In genomic region chr7:29232247-29233013, GRCm38 (mm10) we compare ENCODE assay signal across 8 mouse cellular contexts. TPM values are rescaled to one million over a fixed set of nuclear protein-coding genes. Genes with fewer than 3 reads are reported as not detected.
DNase-seq lines count a peak whose midpoint lies in the region; ATAC-seq and TF ChIP-seq lines count a peak whose summit lies in the region.

Gene Kcnk6, minus strand, starts transcription at chr7:29232515.

- peaks cover 18% of the 10 kb centered on the region for H3K27me3 ChIP-seq in liver, postnatal 0 days (ENCODE audit: insufficient read depth, low read length)
- peaks cover 45% of the 10 kb centered on the region for H3K27me3 ChIP-seq in neural tube, embryonic 15.5 days (replicated peaks)

- H3K36me3 ChIP-seq in liver, postnatal 0 days (replicated peaks; ENCODE audit: insufficient read depth, low read length), result no peaks in the 10 kb centered on the region
- no peaks in the 10 kb centered on the region for H3K36me3 ChIP-seq in neural tube, embryonic 15.5 days

- 0 out of 2 replicates have a peak, but pooled peaks cover 4% of the 10 kb centered on the region for H3K4me1 ChIP-seq in liver, postnatal 0 days (ENCODE audit: insufficient read depth)
- H3K4me1 ChIP-seq in neural tube, embryonic 15.5 days, result peaks cover 9% of the 10 kb centered on the region

- peak; percentile 60 for DNase-seq in layer of hippocampus, adult 9-11 months
- DNase-seq in layer of hippocampus, adult 11-12 months (ENCODE audit: low spot score), result no peak
- peak; percentile 37 for DNase-seq in adrenal gland, postnatal 14 days
- peak; percentile 40 to 58 for DNase-seq in gastrocnemius, postnatal 4 days (ENCODE audit: low spot score in 2 of 2)
- peak; percentile 72 for DNase-seq in induced T-regulatory cell, adult 2 months (ENCODE audit: low read depth)
- DNase-seq in liver, postnatal 0 days, result peak; percentile 56
- DNase-seq in embryo, embryonic 10.5 days (ENCODE audit: low spot score), result no peak

- ATAC-seq in liver, postnatal 0 days, result peak; percentile 18; the same call in 1 of the 2 replicates
- ATAC-seq in neural tube, embryonic 15.5 days (ENCODE audit: low FRiP score), result 0 out of 2 replicates have a peak, but pooled peaks have one; percentile 16

- TF ChIP-seq CTCF in liver, postnatal 0 days (IDR thresholded peaks at IDR 0.05; ENCODE audit: low read depth), result no peak

- peak within 1 kb of the TSS; percentile 62 for H3K9ac ChIP-seq in liver, postnatal 0 days (replicated peaks)
- peak within 1 kb of the TSS; percentile 52 for H3K9ac ChIP-seq in neural tube, embryonic 15.5 days (replicated peaks)

- H3K4me3 ChIP-seq in liver, postnatal 0 days (ENCODE audit: low read depth, low read length), result peak within 1 kb of the TSS; percentile 52
- H3K4me3 ChIP-seq in neural tube, embryonic 15.5 days (replicated peaks), result peak within 1 kb of the TSS; percentile 50

- H3K9me3 ChIP-seq in liver, postnatal 0 days (ENCODE audit: low read length), result no peaks in the 10 kb centered on the region
- no peaks in the 10 kb centered on the region for H3K9me3 ChIP-seq in neural tube, embryonic 15.5 days (replicated peaks)

- WGBS in liver, postnatal 0 days (ENCODE audit: insufficient replicate concordance), result 3% methylated on average over 55 of the region's 62 CpGs
- WGBS in neural tube, embryonic 15.5 days, result under 1% methylated on average over 62 of the region's 62 CpGs

- H3K4me2 ChIP-seq in liver, postnatal 0 days (ENCODE audit: low read depth, low read length), result peak within 1 kb of the TSS; percentile 68
- H3K4me2 ChIP-seq in neural tube, embryonic 15.5 days, result peak within 1 kb of the TSS; percentile 96

- TF ChIP-seq EP300 in liver, postnatal 0 days (IDR thresholded peaks at IDR 0.05; ENCODE audit: low read depth), result no peak

- peak within 1 kb of the TSS; percentile 60 for H3K27ac ChIP-seq in liver, postnatal 0 days (ENCODE audit: low read depth)
- H3K27ac ChIP-seq in neural tube, embryonic 15.5 days (replicated peaks), result no peak within 1 kb of the TSS

RNA-seq across cellular contexts. Expression of gene Kcnk6, which starts in this region (rescaled TPM):
- total RNA-seq in adrenal gland, postnatal 14 days (2021), result 3.0 and 4.1 TPM in 2 replicates
- total RNA-seq in gastrocnemius, postnatal 4 days (2021), result 1 to 10 TPM; 4.7 to 5.9 TPM
- polyA plus RNA-seq in liver, postnatal 0 days (2015; fragmentation: Nextera tagmentation; extraction: Ambion mirVana), result 0.90 and 1.4 TPM in 2 replicates
- 0.54 and 1.4 TPM in 2 replicates for polyA plus RNA-seq in neural tube, embryonic 15.5 days (2015; fragmentation: Nextera tagmentation; extraction: Ambion mirVana)

Comparison
In these comparisons a context has a peak if more than half of its experiments do, and no peak if none do; other contexts are left out.
1. DNase-seq: peak in layer of hippocampus, adult 9-11 months (single experiment), adrenal gland, postnatal 14 days (single experiment), gastrocnemius, postnatal 4 days (2 of 2), induced T-regulatory cell, adult 2 months (single experiment) and liver, postnatal 0 days (single experiment); none in layer of hippocampus, adult 11-12 months (single experiment) and embryo, embryonic 10.5 days (single experiment).